Mouse (Mus musculus): Measurements from ENCODE around the gene Fto.
A peak's percentile ranks its signal among the peaks of the same experiment; 100 is the strongest.

Fto gene

DNA sequence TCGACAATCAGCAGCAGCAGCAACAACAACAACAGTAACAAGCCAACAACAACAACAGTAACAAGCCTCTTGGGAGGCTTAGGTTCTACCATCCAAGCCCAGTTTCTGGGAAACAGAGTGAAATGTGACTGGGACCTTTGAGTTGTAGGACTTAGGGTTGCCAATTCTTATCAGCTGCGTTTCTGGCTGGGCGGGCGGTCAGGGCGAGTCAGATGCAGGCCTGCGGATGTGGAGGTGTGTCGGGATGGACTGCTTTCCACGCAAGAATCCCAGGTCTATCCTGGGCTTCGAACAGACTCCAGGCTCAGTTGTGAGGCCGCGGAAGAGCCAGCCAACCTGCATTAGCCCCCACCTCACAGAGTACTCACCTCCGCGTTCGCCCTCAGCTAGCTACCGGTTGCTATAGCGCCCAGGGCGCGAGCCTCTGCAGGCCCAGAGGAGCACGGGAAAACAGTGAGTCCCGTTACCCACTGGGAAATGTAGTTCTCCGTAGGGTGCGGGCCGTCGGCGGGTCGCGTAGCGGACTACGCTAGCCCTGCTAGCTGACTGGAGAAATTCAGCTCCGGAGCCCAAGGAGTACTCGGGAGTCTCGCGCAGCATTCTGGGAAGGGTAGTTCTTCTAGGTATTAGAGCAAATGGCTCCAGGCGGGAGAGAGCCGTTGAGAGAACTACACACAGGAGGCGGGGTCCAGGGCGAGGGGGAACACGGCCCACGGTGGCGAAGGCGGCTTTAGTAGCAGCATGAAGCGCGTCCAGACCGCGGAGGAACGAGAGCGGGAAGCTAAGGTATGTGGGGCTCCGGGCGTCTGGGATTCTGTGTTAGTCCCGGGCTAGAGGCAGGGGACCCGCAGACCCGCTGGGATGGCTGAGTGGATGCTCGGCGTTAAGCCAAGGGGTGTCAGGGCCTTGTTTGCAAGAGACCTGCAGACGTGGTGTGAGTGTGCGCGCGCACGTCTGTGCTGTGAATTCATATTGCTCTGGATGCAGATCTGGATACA is at the start of gene Fto, which contains the start of gene Rpgrip1l:
TSS of gene Fto (plus strand) at position 691 of the 998 bp plus-strand sequence.
TSS of gene Rpgrip1l (minus strand) at position 428 of the 998 bp plus-strand sequence.
- peak; percentile 96 for DNase-seq (ENCODE audit: low spot score)

DNA sequence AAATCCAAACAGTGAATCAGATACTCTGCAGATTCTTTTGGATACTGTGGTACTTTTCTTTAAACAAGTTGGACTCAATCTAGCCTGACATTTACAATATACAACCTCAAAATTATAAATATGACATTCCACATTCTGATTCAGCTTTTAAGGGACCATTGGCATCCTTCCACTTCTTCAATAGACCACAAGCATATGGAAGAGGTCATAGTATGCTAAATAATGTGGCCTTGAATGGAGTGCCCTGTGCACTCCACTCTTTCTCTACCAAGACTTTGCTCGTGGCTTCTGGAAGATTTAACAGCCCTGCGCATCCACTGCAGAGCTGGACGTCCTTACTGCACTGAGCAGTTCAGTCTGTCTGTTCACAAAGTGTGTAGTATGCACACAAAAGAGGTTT is 49.4 kb upstream of the Fto start:
- DNase-seq (ENCODE audit: low spot score) = no peak

DNA sequence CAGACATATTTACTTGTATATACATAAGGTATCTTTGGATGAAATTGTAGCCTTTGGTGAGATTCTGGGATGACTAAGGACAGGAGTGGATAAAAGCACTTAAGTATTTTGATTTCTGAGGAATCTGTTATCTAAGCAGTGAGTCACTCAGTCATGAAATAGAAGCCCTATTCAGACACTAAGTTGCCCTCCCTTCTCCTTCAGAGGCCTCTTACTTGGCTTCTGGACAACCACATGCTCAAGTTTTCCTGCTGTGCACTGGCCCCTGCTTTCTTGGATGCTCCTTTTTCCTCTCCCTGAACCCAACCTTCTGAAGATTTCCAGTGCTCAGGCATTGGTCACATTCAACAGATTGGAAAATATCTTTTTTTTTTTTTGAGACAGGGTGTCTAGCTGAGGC is 48.8 kb upstream of the Fto start:
- no peak for DNase-seq (ENCODE audit: low spot score)

DNA sequence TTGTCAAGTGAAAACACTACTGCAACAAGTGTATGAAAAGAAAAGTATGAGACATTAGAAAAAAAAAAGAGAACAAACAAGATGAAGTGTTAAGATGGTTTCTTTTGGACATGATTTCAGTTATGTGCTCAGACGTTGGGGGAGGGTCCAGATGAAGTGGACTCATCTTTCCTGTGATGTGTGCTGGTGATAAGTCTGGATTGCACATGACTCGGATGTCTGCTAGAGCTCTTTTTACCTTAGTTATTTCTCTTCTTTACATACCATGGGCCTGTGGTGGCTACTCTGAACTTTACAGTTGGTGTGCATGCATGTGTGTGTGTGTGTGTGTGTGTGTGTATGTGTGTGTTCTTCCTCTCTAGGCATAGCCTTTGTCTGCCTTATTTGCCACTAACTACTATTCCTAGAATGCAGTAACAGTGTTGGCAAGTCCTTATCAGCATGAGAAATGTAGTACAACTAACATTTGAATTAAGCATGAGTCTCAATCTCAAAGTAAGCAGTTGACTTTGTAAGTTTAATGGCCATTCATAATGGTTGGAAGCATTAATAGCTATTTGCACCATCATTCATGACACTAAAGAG is 43.9 kb upstream of the Fto start:
- no peak for DNase-seq (ENCODE audit: low spot score)

DNA sequence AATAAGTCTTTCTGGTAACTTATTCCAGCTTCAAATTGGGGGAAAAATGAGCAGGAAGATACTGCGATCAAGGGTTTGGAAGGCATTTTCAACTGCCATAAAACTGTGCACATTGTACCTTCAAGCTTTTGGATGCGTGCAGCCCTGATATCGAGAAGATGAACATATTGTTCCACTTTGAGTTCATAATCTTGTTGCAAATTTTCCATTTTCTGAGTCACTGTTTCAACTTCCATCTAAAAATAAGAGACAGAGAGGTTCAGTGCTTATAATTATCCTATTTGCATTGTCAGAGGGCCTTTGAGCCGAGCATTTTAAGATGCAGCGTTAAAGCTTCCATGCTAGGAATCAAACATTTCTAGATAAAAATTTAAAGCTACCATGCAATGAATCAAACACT is 39.8 kb upstream of the Fto start:
- no peak for DNase-seq (ENCODE audit: low spot score)

DNA sequence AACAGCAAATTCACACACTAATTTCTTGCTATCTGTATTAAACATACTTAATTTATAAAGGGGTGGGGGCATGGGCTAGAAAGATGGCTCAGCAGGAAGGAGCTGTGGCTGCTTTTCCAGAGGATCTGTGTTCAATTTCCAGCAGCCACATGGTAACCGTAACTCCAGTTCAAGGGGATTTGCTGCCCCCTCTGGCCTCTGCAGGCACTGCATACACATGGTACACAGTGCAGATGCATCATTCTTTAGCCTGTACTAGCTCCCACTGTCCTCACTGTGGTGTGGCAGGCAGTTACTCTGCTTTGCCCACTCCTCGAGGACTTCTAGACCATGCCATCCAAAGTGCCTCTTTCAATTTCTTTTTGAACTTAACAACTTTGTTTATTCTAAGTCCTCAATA is 37.0 kb upstream of the Fto start:
- DNase-seq (ENCODE audit: low spot score) = no peak

DNA sequence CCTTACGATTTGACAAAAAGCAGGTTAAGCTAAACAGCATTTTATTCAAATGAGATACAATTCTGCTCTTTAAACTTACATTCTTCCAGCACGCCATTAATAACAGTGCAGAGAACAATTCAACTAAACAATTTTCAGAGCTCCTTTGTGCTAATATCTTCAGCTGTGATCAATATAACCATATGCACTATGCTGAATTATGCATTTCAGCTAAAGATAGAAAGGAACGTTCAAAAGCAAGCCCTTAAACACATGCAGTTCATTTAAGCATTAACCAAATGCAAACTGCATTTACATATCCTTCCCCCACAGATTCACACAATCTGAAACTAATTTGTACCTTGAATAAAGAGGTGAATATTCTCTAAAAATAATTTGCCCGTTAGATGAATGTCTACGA is 35.3 kb upstream of the Fto start:
- DNase-seq (ENCODE audit: low spot score) = no peak

DNA sequence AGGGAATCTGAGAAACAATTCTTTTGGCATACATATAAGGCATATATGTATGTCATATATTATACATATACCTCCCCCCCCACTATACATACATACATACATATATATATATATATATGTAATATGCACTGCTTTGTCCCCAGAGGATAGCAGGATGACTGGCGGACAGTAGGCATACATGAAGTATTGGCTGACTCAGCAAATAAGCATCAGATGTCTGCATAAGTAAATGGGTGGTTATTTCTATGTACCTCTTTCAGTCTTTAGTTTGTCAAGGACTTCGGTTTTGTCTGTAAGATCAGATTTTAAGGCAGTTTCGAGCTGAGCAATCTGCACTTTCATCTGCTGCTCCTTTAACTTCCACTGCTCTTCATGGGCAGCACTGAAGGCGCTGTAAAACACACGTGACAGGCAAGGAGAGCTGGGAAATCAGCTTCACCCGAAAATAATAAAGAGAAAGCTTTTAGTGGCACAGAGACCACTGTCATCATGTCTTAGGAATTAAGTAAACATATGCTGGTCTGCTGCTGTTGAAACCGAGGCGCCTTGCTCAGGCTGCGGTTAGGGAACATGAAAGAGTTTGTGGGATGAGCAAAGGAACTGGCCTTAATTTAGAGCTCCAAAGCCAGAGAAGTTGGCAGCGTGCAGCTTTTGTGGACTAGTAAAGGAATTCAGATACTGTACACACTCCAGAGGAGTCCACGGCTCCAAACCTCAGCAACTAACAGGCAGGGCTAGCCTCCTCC is 32.7 kb upstream of the Fto start:
- DNase-seq (ENCODE audit: low spot score) = no peak

DNA sequence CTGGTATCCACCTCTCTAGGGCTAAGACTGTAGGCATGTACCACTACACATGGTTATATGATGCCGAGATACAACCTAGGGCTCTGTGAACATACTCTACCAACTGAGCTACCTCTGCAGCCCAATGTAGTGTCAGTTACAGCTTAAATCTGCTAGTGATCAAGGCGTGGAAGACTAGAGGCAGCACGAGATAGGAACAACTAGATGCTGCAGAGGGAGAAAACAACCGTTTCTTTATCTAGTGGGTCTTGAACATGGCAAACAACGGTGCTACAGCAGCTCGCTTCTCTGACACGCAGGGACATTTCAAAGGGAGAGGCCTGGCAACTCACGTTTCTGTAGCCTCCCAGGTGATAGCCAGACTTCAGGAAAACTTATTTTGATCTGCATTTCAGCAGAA is 31.8 kb upstream of the Fto start:
- DNase-seq (ENCODE audit: low spot score) = no peak

DNA sequence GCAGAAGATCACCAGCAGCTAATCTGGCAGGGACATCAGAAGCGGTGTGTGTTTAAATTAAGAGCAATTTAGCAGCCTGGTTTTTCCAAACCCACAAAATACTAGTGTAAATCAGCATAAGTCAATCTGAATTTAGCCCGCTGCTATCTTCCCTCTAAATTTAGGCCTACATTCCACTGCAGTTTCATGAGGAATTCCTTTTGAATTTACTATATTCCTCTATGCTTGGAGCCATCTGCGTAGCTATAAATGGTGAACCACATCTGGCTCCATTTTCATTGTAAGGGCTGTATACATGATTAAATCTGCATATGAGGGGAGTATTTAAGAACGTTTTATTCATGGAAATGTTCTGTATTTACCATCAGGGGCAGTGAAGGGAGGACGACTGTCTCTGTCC is 30.7 kb upstream of the Fto start:
- no peak for DNase-seq (ENCODE audit: low spot score)

DNA sequence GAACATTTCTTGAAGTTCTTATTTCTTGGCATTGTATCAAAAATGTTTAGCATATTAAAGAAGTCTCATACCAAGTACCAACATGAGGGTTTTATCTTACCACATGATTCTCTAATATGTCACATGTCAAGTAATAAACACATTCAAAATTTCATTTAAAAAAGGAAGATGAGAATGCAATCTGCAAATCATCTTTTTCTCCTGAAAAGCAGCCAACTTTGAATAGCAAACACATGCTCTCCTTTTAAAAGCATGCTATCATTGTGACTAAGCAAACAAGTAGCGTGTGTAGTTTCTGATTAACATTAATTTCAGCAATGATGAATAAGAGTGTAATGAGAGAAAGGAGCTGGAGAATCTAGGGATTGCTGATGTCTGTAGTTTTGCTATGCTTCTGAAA is 29.5 kb upstream of the Fto start:
- DNase-seq (ENCODE audit: low spot score) = no peak

DNA sequence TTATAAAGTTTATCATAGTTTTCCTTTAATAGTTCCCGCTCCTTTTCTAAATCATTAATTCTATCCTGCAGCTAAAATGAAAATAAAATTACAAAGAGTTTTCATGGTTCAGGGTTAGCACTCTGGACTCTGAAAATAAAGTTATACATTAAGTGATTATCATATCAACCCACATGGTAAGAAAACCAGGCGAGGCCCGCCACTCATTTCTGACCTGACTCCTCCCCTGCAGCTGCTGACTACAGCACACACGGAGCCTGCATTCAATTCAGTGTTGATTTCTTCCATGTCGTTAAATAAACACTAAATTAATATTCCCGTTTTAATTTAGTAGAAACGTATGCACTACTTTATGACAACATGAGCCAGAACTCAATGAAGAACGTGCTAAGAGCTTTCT is 27.1 kb upstream of the Fto start:
- DNase-seq (ENCODE audit: low spot score) = peak; percentile 32

DNA sequence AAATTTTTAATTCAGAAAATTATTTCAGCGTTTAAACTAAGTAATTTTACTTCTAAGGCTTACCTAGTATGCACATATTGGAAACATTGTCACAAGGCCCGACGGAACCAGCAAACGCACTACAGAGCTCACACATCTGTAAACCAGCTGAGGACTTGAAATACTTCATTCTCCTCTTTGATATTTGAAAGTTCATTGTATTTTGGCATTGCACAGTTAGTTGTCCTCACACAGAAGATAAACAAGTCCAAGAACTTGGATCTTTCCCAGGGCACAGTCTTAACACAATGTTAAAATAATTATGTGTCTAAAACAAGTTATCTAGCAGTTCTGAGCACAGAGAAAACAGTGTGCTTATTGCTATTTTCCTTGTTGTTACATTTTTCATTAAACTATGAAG is 22.7 kb upstream of the Fto start:
- no peak for DNase-seq (ENCODE audit: low spot score)

DNA sequence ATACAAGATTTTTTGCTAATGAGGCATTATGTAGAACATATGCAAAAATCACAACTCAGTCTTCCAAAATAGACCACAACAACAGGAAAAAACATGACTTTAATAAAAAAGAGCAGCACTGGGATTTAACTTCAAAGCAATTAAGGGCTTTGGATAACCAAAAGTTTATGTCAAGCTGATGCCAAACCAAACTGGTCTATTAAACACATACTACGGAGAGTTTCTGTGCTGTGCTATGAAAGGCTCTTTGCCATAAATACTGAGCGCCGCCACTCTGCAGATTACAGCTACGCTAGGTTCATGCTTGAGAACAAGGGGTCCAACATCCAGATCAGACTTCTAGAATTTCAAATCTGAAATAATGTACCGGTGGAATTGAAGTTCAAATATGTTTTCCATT is 17.5 kb upstream of the Fto start:
- DNase-seq (ENCODE audit: low spot score) = no peak

DNA sequence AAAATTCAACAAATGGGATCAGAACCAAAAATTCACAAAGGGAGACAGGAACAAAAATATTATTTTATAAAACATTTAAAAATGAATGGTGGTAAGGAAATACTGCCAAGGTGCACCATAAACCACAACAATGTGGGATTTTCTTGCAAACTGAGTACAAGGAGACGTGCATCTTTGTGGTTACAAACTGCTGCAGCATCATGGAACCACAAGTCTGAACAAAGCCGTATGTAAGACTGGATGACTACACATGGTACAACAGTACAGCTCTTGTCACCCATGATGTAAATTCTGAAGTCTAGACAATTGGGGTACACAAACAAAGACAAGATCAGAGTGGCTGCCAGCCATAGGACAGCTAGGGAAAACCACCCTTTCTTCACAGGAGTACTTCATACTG is 14.7 kb upstream of the Fto start:
- DNase-seq (ENCODE audit: low spot score) = no peak

DNA sequence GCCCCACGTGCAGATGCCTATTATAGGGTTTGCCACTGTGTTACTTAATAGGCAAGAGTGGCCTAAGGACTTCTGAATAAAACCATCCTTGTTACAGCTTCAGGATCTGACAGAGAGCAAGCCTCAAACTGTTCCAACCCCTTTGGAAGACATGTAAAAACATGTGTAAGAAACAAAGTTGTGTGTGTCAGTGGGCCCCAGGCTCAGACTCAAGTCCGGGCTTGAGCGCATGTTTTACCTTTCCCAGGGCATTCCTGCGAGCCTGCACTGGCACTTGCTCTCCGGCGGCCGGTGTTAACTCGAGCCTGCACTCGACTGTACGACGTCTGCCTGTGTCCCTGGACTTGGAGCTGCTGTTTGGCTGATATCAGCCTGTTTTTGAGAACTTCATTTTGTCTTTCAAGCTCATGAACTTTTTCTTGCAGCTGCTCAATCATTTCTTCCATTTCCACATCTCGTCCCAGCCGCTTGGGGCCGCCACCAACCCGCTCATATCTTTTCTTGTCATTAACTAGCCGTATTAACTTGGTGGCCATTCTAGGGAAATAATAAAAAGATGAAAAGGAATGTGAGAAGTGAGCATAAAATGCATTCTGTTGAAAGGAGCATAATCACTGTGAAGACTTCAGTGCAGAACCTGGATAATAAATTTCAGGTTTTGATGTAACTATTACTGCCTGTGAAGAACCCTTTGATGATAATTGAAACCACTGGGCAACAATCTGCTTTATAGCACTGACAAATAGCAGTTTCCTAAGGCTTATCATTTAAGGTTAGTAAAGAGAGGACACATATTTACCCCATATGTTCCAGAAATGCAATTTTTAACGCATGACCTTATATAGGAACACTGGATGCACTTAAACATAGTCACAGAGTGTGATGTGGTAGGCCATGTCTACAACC is 8.6 kb upstream of the Fto start:
- DNase-seq (ENCODE audit: low spot score) = no peak

DNA sequence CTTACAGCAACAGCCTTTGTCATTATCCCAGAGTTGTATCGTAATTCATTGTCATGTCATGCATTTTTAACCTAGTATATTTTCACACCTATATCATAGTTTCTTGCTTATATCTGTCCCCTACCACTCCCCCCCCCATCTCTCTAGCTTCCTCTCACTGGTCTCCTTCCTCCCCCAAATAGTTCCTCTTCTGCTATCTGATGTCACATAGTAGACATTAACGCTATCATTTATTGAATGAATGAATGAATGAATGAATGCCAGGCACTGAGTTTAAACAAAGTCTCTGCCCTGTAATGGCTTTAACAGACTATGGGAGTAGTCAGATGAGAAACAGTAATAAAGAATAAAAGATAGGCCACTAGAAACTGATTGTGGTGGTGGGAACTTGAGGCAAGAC is 983 bp upstream of the Fto start:
- no peak for DNase-seq (ENCODE audit: low spot score)

DNA sequence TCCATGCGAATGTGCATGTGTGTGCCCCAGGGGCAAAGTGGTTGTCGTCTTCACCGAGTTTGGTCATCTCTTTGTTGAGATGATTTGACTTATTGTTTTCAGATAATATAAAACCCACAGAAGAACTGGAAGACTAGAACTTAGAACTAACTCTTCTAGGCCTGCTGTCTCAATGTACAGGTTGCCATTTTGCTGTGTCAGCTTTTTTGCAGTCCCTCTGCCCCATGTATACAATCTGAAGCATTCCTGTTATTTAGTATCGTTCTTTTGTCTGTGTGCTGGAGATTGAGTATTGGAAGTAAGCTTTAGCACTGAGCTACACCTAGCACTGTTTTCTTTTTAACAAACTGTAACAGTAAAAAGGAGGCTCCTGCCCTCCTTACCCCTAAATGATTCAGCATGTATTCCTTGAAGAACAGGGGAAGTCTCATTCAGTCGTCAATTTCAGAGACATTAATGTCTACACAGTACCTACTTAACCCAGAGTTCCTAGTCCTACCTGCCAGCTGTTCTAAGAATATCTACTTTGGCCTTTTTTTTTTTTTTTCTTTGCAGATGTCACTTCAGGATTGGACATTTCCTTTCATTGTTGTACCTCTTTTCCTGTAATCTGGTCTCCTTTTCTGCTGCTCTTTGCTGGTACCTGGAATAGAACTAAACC is 4.4 kb downstream of the Fto start:
- no peak for DNase-seq (ENCODE audit: low spot score)

DNA sequence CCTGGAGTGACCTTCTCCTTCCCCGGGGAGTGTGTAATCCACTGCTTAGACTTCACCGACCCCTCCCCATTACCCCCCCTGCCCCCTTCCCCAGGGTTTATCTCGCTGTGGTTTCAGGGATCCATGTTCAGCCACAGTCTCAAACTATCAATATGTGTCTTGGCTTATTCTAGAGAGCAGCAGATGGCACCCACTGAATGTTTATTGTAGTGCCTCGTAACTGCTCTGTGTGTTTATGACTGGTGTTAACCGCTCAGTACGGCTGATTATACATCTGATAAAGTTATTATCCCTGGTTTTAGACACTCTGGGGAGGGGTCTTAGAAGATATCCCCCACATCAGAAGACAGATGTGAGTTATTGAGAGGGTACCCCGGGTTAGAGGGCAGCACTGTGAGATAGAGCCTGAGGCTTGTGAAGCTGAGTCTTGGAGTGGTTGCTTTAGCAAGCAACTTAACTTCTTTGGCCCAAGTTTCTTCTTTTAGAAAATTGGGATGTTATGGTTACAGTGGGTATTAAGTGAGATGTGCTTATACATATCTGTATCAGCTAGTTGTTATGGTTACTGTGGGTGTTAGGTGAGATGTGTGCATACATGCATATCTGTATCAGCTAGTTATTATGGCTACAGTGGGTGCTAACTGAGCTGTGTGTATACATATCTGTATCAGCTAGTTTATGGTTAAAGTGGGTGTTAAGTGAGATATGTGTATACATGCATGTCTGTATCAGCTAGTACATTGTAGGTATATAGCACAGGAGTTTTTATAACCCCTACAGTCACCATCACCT is 5.8 kb downstream of the Fto start:
- DNase-seq (ENCODE audit: low spot score) = no peak

DNA sequence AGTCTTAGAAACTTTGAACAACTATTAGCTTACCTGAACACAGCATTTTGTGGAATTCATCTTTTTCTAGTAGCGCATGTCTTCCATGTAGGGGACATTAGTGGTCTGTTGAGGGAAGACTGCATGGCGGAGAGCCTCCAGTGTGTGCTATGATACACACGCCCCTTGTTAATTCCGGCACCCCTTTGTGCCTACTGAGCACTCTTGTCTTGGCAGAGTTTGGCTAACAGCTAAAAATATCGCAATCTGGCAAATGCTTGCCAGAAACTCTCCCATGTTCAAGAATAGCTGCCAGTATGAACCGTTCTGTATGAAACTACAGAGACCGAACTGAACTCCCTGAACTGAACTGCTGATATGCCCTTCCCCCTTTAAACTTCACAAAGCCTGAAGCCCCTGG is 10.2 kb downstream of the Fto start:
- no peak for DNase-seq (ENCODE audit: low spot score)
